Mouse (Mus musculus): ENCODE data around the gene Prss27. TPM values are rescaled to one million over a fixed set of nuclear protein-coding genes. Genes with fewer than 3 reads are reported as not detected.
A peak's percentile ranks its signal among the peaks of the same experiment; 100 is the strongest.

The Prss27 gene
- total RNA-seq (2022), result not detected

- no peak for DNase-seq (ENCODE audit: low spot score in 2 of 2)
These were observed at the start of gene Prss27 for GRCm38 (mm10) chr17:24037844-24038243. Prss27 (plus strand) TSS chr17:24038144.

GRCm38 (mm10) chr17:23989802-23990201 lies 48.1 kb upstream of the Prss27 start:
- no peak for DNase-seq (ENCODE audit: low spot score in 2 of 2)

DNA sequence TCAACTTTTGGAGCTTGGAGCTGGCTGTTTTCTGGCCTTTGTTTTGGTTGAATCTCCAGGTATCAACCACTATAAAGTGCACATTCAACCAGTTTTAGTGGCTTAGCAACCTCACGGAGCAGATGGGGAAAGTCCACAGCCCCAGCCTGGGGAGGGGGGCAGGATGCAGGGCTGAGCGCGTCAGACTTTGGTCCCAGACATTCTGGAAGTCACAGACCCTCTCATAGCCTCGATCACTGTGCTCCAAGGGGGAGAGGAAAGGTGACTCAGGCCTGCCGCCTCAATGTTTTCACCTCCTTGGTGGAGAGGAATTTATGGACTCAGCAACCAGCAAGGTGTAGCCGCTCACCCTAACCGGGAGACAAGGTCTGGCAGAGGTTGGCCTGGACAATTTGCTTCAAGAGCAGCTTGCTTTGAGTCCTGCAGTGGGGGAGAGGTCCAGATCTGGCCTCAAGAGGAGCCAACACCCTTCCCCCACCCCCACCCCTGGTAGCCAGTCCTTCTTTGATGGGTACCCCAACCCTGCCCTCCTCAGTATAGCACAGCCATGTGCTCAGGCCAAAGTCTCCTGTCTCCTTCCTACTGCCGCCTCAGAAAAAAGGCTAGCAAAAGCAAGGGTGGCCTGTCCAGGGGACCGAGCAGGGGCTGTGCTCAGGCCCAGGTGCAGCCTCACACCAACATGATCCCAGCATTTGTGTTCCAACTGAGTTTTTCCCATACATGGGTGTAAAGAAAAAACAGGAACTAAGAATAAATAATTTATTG lies 45.0 kb upstream of the Prss27 start:
- no peak for DNase-seq (ENCODE audit: low spot score in 2 of 2)

DNA sequence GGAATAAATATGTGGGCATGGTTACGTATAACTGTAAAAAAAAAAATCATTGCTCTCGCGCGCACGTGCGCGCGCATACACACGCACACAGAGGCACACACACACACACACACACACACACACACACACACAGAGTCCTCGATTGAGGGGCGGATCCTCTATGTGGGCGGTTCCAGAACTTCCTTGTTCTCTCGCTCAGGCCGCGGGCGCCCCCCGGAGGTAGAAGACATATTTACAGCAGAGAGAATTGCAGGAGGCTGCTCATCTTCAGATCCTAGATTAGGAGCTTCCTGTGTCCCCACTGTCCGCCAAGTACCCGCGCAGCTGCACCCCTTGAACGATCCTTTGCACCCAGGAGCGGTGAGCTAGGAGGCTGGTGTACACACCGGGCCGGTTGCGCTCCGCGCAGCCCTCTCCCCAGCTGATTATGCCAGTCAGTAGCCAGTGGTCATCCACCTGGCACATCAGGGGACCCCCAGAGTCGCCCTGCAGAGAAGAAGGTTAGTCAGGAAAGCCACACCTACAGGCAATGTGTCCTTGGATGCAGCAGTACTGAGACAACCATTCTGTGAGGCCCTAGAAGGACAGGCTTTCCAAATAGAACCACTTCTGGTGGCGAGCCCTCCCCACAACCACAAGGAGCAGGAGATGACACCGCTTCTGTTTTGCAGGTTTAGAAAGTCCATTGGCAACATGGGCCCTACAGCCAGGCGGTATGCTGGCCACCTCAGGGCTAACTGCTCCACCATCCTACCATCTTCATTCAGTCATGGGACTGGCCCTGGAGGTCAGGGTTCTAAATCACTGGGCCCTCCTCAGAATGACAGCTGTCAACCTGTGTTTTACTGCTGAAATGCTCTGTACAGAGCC lies 44.1 kb upstream of the Prss27 start:
- peak; percentile 82 to 89 for DNase-seq (ENCODE audit: low spot score in 2 of 2)

DNA sequence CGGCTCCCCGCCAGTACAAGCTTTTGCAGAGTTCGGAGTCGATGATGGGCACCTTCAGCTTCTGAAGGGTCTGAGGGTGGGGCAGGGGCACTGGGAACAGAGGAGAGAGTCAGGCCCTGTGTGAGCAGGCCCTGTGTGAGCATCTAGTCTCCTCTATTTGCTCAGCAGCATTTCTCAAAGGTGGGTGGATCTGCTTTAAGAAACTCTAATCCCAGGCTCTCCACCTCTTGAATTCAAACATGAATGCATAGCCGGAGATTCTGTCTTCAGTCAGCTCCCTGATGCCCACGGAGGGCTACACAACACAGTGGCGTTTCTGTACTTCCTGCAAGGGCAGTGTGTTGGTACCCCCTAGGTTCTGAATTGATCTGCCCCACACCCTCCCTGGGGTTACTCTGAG lies 43.3 kb upstream of the Prss27 start:
- no peak for DNase-seq (ENCODE audit: low spot score in 2 of 2)

- DNase-seq (ENCODE audit: low spot score in 2 of 2), result no peak
These were observed 42.5 kb upstream of the Prss27 start for GRCm38 (mm10) chr17:23995421-23995820.

- no peak for DNase-seq (ENCODE audit: low spot score in 2 of 2)
These were observed 40.0 kb upstream of the Prss27 start, which contains the start of gene Prss22 for GRCm38 (mm10) chr17:23997901-23998300. Prss22 (minus strand) TSS chr17:23998100.

GRCm38 (mm10) chr17:23998383-23998782 lies 39.6 kb upstream of the Prss27 start:
- DNase-seq (ENCODE audit: low spot score in 2 of 2), result no peak

DNA sequence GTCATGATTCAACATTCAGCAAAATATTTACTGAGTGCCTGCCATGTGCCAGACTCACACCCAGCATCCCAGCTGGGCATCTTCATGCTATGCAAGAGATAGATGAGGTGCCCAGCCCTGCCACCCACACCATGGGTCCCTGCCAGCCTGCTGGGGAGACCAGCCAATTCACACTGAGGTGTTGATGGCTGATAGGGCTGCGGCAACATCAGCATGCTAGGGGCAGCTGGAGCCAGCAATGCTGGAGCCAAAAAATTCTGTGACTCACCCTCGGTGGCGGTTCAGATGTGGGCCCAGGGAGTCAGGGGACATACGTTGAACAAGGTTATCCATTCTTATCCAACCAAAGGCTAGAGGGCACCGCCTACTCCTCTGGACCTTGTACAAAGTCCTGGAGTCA lies 37.5 kb upstream of the Prss27 start:
- peak; percentile 6 to 20 for DNase-seq (ENCODE audit: low spot score in 2 of 2)

DNA sequence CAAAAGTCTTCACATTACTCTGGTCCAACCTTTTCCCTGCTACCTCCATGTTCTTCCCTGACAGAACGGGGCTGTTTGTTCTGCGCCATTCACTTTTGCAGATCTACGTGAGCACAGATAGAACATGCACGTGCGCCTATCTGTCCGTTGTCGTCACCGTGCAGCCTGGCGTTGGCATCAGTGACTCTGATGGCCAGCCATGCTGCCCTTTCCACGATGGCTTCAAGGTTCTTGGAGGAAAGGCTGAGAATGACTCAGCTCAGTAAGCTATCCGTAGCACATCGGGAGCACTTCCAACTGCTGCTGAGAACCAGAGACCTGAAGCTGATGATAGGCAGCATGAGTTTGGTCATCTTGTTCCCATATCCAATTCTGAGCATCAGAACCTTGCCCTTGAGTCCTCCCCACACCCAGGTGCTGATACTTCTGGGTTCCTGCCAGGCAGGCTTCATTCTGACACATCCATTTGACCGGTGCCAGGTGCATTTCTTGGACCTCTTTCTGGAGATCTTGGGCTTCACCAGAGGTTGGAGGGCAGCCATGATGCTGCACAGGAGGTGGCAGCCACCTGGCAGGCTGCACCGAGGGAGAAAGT lies 33.8 kb upstream of the Prss27 start:
- no peak for DNase-seq (ENCODE audit: low spot score in 2 of 2)

- no peak for DNase-seq (ENCODE audit: low spot score in 2 of 2)
These were observed 32.9 kb upstream of the Prss27 start for GRCm38 (mm10) chr17:24005049-24005448.

- DNase-seq (ENCODE audit: low spot score in 2 of 2), result no peak
These were observed 31.0 kb upstream of the Prss27 start for GRCm38 (mm10) chr17:24006930-24007329.

GRCm38 (mm10) chr17:24007391-24007790 lies 30.6 kb upstream of the Prss27 start:
- DNase-seq (ENCODE audit: low spot score in 2 of 2), result no peak

DNA sequence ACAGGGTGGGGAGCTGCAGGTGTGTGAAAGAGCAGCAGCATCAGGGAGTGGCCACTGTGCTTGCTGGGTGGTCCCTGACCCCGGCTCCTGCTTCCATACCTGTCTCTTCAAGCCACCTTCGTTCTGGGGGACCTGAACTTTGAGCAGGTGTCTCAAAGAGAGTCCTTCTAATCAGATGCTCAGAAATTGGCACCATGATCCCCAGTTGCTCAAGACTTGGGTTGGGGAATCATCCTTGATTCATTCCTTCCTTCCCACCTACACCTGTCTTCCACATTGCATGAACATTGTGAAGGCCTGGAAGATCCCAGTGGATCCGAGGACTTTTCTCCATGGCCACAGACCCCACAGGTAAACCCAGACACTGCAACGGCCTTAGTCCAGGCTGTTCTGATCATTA lies 29.8 kb upstream of the Prss27 start:
- no peak for DNase-seq (ENCODE audit: low spot score in 2 of 2)

DNA sequence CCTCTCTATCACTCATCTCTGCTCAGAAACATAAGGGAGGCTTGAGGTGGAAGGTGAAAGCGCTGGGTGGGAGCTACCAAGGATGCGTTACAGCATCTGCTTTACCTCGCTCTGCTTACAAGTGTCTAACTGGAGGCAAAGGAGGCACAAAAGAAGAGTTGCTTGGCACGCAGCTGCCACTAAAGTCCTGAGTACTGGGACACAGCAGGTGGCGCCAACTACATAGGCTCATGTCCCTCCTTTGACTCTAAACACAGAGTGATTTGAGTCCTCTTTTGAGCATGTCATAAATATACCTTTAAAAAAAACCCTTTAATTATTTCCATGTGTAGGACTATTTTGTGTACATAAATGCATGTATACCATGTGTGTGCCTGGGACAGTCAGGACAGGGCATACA lies 28.3 kb upstream of the Prss27 start:
- DNase-seq (ENCODE audit: low spot score in 2 of 2), result no peak

DNA sequence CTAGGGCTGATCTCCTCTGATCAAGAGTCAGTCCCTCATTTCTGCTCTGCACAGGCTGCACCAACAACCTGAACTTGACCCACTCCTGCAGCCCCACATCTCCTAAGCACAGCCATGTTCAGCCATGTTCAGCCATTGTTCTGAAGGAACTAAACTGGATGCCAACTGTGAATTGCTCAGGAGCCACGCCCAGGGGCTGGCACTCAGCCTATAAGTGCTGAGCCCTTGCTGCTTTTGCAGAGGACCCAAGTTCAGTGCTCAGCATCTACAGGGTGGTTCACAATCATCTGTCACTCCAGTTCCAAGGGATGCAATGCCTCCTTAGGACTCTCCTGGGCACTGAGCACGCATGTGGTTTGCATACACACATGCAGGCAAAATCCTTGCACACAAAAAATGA lies 25.0 kb upstream of the Prss27 start:
- no peak for DNase-seq (ENCODE audit: low spot score in 2 of 2)

DNA sequence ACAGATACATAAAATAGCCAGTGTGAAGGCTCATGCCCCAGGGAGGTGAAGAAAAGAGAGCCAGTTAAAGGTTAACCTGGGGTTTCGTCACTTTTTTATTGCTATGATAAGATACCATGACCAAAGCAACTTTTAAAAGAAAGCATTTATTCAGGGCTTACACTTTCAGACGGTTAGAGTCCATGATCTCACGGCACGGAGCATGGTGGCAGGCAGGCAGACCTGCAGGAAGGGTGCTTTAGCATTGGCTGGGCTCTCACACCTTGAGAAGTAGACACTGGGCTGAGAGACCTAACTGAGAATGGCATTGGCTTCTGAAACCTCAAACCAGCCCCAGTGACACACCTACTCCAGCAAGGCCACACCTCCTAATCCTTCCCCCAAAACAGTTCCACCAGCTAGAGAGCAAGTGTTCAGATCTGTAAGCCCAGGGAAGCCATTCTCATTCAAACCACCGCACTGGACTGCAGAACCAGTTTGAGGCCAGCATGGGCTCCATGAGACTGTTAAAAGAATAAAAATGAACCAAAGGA lies 23.4 kb upstream of the Prss27 start:
- no peak for DNase-seq (ENCODE audit: low spot score in 2 of 2)

GRCm38 (mm10) chr17:24015727-24016126 lies 22.2 kb upstream of the Prss27 start:
- no peak for DNase-seq (ENCODE audit: low spot score in 2 of 2)

- DNase-seq (ENCODE audit: low spot score in 2 of 2), result no peak
These were observed 17.2 kb upstream of the Prss27 start for GRCm38 (mm10) chr17:24020696-24021095.

DNA sequence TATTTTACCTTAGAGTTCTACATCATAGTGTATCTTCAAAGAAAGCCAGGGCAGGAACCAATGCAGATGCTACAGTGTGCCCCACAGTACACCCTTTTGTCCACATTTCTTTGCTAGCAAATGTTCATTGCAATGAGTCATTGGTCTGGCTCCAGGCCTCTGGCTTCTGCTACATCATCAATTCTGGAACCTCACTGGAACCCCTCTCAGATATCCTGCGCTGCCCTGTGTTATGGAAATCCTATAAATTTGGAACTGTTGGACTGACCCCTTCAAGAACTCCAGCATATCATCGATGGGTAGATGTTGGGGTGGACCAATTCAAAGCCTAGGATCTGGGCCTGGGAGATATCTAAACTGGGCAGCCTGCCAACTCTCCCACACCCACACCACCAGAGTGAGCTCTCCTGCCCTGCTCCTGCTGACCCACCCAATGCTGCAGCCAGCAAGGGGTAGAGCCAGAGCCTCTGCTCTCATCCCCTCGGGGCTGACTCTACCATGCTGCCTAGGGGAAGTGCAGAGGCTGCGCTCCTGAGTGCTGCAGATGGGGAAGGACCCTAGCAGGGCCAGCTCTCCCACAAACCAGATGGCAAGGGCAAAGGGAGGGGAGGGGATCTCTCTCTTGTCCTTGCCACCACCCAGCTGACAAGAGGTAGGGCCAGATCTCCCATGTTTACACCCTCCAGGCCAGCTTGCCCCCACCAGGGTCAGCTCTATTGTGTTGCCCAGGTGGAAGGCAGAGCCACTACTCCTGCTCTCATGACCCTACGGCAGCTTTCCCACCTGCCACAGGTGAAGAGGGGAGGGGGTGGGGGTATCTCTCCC lies 16.4 kb upstream of the Prss27 start:
- DNase-seq (ENCODE audit: low spot score in 2 of 2), result no peak

DNA sequence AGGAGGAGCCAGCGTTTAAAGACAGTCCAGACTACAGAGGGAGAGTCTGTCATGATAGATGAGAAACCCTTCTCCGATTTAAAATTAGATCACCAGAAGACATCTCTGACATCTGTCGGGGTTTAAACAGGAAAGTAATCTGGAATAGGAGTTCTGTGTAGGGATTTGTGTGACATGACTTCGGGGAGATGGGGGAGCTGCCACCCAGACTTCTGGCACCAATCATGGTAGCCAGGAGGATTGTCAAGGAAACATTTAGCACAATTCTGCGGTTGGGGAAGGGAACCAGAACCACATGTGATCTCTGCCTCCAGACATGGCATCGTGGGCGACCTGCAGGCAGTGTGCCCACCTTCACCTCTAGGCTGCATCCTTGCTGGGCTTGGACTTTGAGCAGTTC lies 8.5 kb upstream of the Prss27 start:
- no peak for DNase-seq (ENCODE audit: low spot score in 2 of 2)
